Mouse (Mus musculus) liver, postnatal 0 days (tissue): ENCODE measurements around the gene Ap3b1.

Source experiments
- CTCF ChIP-seq: sonication (generic); IDR thresholded peaks from 2 replicates; pipeline ENCODE4 v1.5.1; 2016; ENCODE audit warnings: antibody characterized with exemption, low read depth
- EP300 ChIP-seq: IDR thresholded peaks from 2 replicates; pipeline ENCODE4 v1.6.1; 2016; ENCODE audit warnings: antibody characterized with exemption, low read depth, mild to moderate bottlenecking

GRCm38 (mm10) chr13:94443411-94443810 is 84.7 kb downstream of the Ap3b1 start:
- TF ChIP-seq CTCF (no peak), EP300 (no peak)
